Mouse (Mus musculus) left cerebral cortex, postnatal 36 days (tissue): Measurements from ENCODE around the gene Sdk2. TPM values are rescaled to one million over a fixed set of nuclear protein-coding genes. Genes with fewer than 3 reads are reported as not detected.

Experiments used
- DNase-seq, 2 experiments: peaks; one replicate each; pipeline ENCODE4 v3.0.0; 2021 to 2022; ENCODE audit warnings: low spot score in 2 of 2, mixed read lengths in 1 of 2
- intact Hi-C: fragments of 180-260 bp; cut with DNase I; formaldehyde crosslinking; loops from one replicate; pipeline ENCODE4 v1.15.1; 2025
- total RNA-seq, 2 experiments: library from RNA; stranded (reverse); gene quantifications; 2 replicates each; pipeline ENCODE4 v1.2.3; 2021

The Sdk2 gene
- total RNA-seq, 2 experiments from 2014 or later: 29.3 to 35.2 TPM

DNA sequence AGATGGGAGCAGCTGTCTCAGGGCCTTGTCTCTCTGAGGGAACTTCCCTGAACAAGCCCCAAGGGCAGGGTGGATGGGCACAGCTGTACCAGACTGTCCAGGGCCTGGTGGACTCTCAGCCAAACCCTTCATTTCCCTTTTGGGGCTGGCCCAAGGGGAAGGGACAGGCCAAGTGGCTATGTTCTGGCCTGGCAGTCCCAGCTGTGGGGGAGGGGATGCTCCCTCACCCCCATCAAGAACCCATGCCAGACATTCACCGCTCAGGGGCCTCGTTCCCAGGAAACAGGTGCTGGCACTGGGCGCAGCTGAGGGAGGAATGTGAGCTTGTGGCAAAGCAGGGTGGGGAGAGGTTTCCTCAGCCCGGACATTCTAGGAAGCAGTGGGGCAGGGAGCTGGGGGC, 15.5 kb downstream of the Sdk2 start:
- DNase-seq: no peak
- intact Hi-C loops: no loop called here

DNA sequence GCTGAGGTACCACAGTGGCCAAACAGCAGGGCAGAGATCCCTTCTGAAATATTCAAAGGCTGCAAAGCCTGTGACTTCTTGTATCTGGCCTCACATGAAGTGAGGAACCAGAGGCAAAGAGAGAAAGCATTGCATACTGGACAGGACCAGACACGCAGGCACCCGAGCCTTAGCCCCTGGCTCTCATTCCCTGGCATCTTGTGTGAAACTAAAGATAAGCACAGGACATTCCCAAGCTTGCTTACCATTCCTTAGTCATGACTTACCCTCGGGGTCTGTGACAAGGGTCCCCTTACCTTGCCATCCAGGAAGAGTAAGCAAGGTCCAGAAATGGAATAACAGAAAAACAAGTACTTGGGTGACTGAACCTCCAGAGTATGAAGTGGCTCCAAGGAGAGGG, 16.3 kb downstream of the Sdk2 start:
- no peak for DNase-seq
- intact Hi-C loops: no loop called here

DNA sequence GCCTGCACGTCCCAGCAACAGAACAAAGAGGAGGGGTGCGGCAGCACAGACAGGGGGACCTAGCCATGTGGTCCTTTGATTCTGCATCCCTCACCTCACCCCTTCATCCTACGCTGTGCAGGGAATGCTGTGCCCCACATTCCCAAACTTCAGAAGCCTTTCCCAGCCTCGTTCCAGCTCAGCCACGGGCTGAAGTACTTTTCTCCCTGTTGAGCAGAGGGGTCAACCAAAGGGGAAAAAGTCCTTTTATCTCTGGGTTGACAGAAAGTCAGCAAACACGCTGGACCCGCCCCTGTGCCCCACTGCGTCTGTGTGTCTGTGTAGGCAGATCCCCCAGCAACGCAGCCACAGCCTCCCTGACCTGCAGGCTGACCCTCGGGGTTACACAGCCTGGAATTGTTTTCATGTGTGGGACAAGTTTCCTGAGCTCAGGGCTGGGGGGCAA, 18.9 kb downstream of the Sdk2 start:
- intact Hi-C loops: no loop called here
- no peak for DNase-seq

DNA sequence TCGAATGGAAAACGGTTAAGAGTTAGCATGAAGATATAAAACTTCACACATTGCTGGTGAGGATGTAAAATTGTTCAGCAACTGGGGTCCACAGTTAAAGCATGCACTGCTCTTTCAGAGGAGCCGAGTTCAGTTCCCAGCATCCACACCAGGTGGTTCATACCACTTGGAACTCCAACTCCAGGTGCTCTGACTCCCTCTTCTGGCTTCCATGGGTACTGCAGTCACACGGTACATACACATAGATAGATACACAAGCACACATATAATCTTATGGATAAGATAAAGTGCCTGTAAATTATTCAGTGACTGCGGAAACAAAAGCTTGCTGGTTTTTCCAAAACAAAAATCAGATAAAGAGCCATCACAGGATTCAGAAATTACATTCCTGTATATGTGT, 19.9 kb downstream of the Sdk2 start:
- no peak for DNase-seq
- intact Hi-C loops: no loop called here

DNA sequence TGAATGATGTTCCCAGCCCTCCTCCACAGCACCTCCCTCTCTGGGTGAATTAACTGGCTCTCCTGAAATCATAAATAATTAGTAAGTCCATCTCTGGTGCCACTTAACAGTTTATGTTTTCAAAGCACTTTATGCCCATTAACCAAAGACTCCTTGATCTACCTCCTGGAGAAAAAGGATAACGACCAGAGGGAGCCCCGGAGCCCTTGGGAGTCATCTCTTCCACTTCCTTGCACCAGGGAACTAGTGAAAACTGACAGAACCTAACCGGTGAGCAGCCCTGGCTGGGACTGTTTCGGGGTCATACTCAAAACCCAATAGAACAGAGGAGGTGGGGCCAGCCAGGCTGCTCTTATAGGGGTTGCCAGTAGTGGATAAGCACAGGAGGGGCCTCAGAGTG, 22.5 kb downstream of the Sdk2 start:
- intact Hi-C loops: no loop called here
- no peak for DNase-seq

GRCm38 (mm10) chr11:114043530-114043929, 23.3 kb downstream of the Sdk2 start:
- intact Hi-C loops: no loop called here
- DNase-seq: peak in 1 of 2 experiments; percentile 16

GRCm38 (mm10) chr11:114040391-114041035, 26.3 kb downstream of the Sdk2 start:
- no peak for DNase-seq
- intact Hi-C loops: no loop called here

DNA sequence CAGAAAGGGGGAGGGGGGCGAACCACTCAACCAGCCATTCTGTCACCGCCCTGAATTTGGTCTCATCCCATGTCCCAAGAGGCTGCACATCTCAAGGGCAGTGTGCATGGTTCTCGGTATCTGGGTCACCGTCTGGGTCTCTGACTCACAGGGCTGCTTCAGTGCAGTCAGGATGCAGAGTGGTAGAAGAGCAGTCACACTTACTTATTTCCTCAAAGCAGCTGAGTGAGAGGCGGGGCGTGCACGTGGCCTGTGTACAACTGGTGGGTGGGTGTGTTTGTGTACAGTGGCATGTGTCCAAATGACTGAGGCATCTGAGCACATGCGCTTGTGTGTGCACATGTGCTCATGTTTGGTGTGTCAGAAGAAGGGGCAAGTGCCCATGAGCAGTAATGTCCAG, 28.8 kb downstream of the Sdk2 start:
- intact Hi-C loops: no loop called here
- peak; percentile 50 to 64 for DNase-seq

DNA sequence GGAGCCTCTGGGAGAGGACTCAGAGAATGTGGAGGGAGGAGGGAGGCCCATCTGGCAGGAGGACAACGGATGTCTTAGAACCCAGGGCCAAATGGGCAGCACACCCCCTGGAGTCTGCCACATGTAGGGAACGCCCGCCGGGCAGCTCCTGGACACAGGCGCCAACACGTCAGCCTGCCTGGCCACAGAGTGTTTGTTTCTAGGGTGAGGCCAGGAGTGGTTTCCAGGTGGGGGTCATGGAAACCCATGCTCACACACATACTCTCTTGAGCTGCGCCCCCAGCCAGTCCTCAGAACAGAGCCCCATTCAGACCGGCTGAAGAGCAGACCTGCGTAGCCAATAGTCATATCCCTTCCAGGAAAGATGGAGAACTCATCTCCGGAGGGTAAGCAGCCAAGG, 35.4 kb downstream of the Sdk2 start:
- DNase-seq: no peak
- intact Hi-C loops: no loop called here

DNA sequence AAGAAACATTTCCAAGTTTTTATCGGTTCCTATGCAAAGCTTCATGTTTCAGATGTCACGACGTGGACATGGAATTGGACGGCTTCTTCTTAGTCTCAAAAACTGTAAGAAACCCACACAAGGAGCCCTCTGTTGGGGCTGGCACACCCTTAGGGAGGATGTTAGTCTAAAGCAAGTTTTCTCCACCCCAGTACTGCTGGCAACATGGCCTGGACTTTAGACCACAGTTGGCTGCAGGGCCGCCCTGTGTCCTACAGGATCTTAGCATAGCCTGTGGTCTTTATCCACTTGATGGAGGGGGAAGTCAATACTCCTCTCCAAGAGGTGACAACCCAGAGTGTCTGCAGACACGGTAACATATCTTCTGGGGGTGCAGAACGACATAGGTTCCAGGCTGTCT, 36.6 kb downstream of the Sdk2 start:
- DNase-seq: no peak
- intact Hi-C loops: no loop called here

DNA sequence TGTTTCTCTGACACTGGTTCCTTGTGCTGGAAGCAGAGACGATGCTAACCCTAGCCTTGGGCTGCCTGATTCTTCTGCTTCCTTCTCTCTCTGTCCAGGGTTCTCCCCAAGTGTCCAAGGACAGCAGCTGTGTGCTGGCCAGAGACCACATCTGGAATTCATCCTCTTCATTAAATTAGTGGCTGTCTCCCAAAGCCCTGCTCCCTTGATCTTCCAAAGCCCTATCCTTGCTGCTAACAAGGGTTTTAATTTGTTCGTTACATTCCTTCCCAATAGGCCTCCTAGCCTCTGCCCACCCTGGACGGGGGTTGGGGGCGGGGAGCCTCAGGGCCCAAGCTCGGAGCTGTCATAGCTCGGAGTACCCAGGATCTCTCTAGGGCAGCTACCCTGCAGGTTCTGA, 38.3 kb downstream of the Sdk2 start:
- intact Hi-C loops: no loop called here
- no peak for DNase-seq

DNA sequence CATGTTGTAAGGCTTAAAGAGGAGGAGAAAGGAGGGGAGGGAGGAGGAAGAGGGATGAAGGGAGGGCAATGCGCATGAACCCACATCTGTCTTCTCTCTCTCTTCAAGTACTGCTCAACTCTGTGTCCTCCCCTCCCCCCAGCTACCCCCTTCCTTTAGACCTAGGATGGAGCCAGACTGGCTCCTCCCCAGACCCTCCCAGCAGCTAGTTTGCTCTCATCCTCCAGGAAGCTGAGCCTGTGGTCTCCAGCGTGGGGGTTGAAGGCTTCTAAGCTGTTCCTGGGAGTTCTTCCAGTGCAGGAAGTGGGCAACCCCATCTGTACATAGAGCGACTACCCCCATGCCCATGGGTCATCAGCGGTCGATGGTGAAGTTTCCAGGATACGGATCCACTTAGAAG, 38.8 kb downstream of the Sdk2 start:
- no peak for DNase-seq
- intact Hi-C loops: no loop called here

DNA sequence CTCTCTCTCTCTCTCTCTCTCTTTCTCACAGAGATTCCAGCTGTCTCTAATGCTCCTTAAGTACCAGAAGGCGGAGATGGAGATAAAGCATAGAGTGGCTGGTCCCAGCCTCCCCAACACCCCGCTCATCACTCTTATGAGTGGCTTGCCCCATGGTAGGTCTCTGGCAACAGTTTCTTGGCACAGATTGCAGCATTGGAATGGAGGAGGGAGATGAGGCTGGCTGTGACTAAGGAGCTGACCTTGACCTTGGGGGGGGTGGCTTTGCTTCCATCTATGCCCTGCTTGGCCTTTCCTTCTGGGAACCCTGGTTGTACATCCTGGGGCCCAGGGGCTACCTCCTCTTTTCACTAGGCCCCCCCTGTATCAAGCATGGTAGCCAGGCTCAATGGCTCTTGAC, 41.8 kb downstream of the Sdk2 start:
- no peak for DNase-seq
- intact Hi-C loops: no loop called here

DNA sequence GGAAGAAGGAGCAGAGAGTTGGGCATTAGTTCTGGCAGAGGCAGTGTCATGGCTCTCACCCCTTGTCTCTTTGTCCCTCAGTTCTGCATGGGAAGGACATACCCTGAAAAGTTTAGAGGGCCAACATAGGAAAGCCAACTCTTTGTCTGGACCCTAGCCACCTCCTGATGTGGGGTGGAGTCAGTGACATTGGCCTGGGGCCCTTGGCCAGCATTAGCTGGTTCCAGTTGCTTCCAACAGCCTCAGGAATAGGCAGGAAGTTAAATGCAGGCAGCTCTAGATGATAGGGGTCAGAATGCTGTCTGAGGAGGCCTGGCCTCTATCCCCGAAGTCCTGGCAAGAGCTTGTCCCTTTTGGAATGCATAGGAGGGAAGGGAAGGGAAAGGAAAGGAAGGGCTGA, 42.9 kb downstream of the Sdk2 start:
- no peak for DNase-seq
- intact Hi-C loops: no loop called here

GRCm38 (mm10) chr11:114022166-114022565, 44.7 kb downstream of the Sdk2 start:
- intact Hi-C loops: no loop called here
- DNase-seq: no peak

DNA sequence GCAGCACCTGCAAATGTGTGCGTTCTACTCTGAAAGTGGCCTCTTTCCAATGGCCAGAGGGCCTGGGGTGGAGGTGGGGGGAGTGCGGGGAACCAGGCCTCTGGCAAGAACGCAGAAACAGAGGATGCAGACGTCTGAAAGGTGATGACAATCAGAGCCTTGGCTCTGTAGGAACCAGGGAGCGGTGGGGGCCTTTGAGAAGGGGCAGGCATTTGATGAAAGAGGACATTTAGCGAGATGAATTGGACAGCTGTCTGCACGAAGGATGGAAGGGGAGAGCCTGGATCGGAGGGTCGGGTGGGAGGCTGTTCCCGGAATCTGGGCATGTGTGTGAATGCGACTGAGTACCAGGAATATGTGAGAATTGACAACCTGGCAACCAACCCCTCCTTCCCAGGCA, 47.8 kb downstream of the Sdk2 start:
- intact Hi-C loops: no loop called here
- DNase-seq: no peak

DNA sequence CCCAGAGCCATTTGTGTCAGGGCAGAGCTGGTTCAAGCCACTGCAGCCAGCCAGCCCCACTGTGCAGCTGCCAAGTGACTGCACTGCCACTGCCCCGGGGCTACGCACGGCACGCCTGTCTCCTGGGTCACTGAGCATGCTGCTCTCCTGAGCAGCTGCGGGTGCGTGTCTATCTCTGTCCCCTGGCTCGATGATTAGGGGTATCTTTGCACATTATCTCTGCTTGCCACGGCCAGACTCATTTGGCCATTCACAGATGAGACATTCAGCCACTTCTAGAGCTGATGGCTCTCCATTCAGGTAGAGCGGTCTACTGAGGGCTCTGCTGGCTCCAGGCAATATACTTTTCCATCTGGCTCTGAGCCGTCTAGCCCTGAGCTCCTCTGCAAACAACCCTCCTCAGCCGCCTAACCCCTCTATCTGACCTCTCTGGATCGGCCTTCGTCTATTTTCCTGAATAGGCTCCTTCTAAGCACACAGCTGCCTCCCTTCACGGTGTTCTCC, 49.9 kb downstream of the Sdk2 start:
- intact Hi-C loops: no loop called here
- no peak for DNase-seq

- no peak for DNase-seq
- intact Hi-C loops: no loop called here
Measured at GRCm38 (mm10) chr11:114016108-114016888, 50.5 kb downstream of the Sdk2 start.

- intact Hi-C loops: no loop called here
- no peak for DNase-seq
Measured at GRCm38 (mm10) chr11:114011523-114011922, 55.3 kb downstream of the Sdk2 start.

DNA sequence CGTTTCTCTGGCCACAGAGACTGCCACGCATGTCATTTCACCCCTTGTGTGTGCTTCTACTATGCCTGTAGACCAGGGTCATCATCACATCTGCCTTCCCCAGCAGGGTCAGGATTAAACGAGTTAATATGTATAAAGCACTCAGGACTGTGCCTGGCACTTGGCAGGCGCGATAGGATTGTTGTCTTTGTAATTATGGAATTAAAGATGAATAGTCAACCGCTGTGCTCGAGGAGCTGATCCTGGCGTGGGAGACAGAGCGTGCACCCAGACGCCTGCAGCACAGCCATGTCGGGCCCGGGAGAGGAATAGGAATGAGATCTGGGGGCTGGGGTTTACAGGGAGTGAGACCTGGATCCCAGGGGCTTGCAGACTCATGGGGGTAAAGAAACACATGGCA, 61.0 kb downstream of the Sdk2 start:
- intact Hi-C loops: no loop called here
- no peak for DNase-seq

DNA sequence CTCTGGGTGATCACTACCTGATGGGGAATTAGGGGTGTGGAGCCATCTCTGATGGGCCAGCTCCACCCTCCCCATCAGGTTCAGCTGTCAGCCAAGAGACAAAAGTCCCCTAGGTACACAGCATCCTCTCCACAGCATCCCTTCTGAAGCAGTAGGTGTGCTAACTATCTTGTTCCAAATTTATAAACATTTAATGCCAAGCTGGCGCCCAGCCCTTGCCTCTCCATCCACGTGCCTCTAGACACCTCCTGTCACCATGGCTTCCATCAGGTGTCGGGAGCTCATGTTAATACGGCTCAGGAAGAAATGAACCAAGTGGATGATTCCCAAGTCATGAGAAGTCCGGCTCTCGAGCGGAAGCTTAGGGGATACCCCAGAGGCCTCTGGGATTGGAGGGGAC, 62.2 kb downstream of the Sdk2 start:
- DNase-seq: no peak
- intact Hi-C loops: no loop called here
